Mouse (Mus musculus) liver, embryonic 14.5 days (tissue): ENCODE measurements at regions not wholly inside any gene's neighbourhood (a gene's known extent, or its start where the extent isn't known, plus 50 kb on each side); places are given as distances from the start of the nearest gene placed in this dataset.

Experiments used
- ATAC-seq: fragments of 200-750 bp; cut with Nextera tagmentation; 2 replicates; pipeline ENCODE4 v1.8.0; 2017; ENCODE audit warnings: moderate number of reproducible peaks, mild to moderate bottlenecking, moderate library complexity; ENCODE audit not compliant: insufficient read depth
- DNase-seq, 3 experiments: peaks; one replicate each; pipeline ENCODE4 v3.0.0-alpha.2; 2012 to 2013; ENCODE audit warnings: low read depth in 3 of 3, low spot score in 3 of 3
- H3K27ac ChIP-seq: fragments of 300-500 bp; sonication (generic); 2 replicates; pipeline ENCODE4 v1.5.1; 2014; ENCODE audit warnings: moderate library complexity, mild to moderate bottlenecking, control low read depth, inconsistent platforms
- H3K27me3 ChIP-seq: fragments of 300-500 bp; sonication (generic); 2 replicates; pipeline ENCODE4 v1.6.1; 2014; ENCODE audit warnings: mild to moderate bottlenecking, low read length, moderate library complexity; ENCODE audit not compliant: control insufficient read depth, insufficient read depth
- H3K36me3 ChIP-seq: fragments of 300-500 bp; sonication (generic); replicated peaks from 2 replicates; pipeline ENCODE4 v1.6.1; 2014; ENCODE audit warnings: low read depth; ENCODE audit not compliant: control insufficient read depth, insufficient read depth
- H3K4me1 ChIP-seq, 2 experiments: fragments of 200-500 bp in 1 of 2; fragments of 300-500 bp in 1 of 2; sonication (generic) in 1 of 2; replicated peaks; 2 replicates each; pipeline ENCODE4 v1.6.1; 2012 to 2014; ENCODE audit warnings: antibody characterized with exemption in 1 of 2, inconsistent platforms in 1 of 2, low read length in 1 of 2; ENCODE audit not compliant: control insufficient read depth in 2 of 2, insufficient read depth in 2 of 2
- H3K4me2 ChIP-seq: fragments of 300-500 bp; sonication (generic); 2 replicates; pipeline ENCODE4 v1.6.1; 2014; ENCODE audit warnings: low read depth, mild to moderate bottlenecking, control low read depth, moderate library complexity
- H3K4me3 ChIP-seq, 2 experiments: fragments of 200-500 bp in 1 of 2; fragments of 300-500 bp in 1 of 2; sonication (generic) in 1 of 2; 2 replicates each; pipeline ENCODE4 v1.5.1; 2012 to 2014; ENCODE audit warnings: low read depth in 2 of 2, low read length in 2 of 2, mild to moderate bottlenecking in 2 of 2, control low read depth in 1 of 2, inconsistent platforms in 1 of 2, moderate library complexity in 1 of 2; ENCODE audit not compliant: insufficient read depth in 1 of 2
- H3K9ac ChIP-seq: fragments of 300-500 bp; sonication (generic); replicated peaks from 2 replicates; pipeline ENCODE4 v1.6.1; 2014; ENCODE audit warnings: mild to moderate bottlenecking, control low read depth, moderate library complexity
- H3K9me3 ChIP-seq: fragments of 300-500 bp; sonication (generic); 2 replicates; pipeline ENCODE4 v1.6.1; 2016; ENCODE audit warnings: low read length, mixed read lengths; ENCODE audit not compliant: control insufficient read depth
- CTCF ChIP-seq: IDR thresholded peaks from 2 replicates; pipeline ENCODE4 v1.5.1; 2016; ENCODE audit warnings: antibody characterized with exemption, low read depth, control low read depth
- EP300 ChIP-seq: IDR thresholded peaks from 2 replicates; pipeline ENCODE4 v1.6.1; 2016; ENCODE audit warnings: antibody characterized with exemption, low read depth
- WGBS: fragments of 180-500 bp; shearing (Covaris S2); extraction: QIAGEN DNeasy Blood & Tissue Kit; methylation state at CpG from one replicate; pipeline ENCODE4 v1.1.7; 2014; ENCODE audit not compliant: insufficient replicate concordance; 5-methylcytosine and 5-hydroxymethylcytosine counted together

GRCm38 (mm10) chr11:6990711-6991110, 72.6 kb upstream of the Adcy1 start:
- H3K36me3 ChIP-seq = no peaks in the 10 kb centered on the region
- H3K4me1 ChIP-seq = no peaks in the 10 kb centered on the region
- DNase-seq = no peak
- H3K9ac ChIP-seq = no peak overlapping the region
- H3K9me3 ChIP-seq = no peaks in the 10 kb centered on the region
- H3K27me3 ChIP-seq = no peaks in the 10 kb centered on the region
- TF ChIP-seq EP300 = no peak
- no peak for TF ChIP-seq CTCF
- ATAC-seq = no peak
- 61% methylated on average over 3 of the region's 3 CpGs for WGBS
- H3K4me2 ChIP-seq = no peak overlapping the region
- no peak overlapping the region for H3K4me3 ChIP-seq
- no peak overlapping the region for H3K27ac ChIP-seq

DNA sequence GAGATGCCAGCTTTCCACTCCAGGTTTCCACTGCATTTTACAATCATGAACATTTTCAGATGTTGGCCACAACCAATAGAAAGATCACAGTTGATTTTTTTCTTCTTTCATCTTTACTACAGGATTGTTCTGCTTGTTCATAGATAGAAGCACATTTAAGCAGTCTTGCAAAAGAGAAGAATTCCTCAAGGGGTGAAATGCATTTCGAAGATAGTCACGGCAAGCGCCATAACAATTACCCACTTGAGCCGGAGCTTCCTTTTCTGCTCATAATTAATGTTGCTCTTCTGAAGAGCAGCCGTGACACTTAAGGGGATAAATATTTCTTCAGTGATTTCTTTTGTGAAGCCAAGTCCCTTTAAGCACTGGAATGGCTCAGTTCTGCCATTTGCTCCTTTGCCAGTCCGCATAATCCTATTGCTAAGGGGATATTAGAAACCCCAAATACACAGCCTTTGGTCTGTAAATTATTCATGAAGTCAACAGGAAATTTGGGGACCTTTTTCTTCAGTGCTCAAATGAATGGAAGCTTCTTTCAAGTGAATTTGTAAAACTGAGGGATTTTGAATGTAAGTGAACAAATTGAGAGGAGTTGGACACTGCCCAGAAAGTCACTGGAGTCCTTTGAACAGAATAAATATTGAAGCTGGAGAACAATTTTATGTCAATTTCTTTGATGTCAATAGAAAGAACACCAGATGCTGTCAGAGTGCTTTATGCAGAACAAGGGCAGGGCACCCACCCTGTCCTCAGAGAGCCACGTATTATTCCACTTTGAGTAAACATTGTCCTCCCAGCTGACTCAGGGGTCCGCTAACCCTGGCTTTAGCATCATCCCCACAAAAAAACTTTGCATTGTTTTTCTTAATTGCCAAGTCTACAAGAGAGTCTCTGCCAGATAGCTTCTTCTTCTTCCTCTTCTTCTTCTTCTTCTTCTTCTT, 74.1 kb upstream of the Adcy1 start:
- WGBS = 65% methylated on average over 8 of the region's 8 CpGs
- no peak overlapping the region for H3K9ac ChIP-seq
- TF ChIP-seq EP300 (no peak), CTCF (no peak)
- H3K4me1 ChIP-seq = no peaks in the 10 kb centered on the region
- no peaks in the 10 kb centered on the region for H3K27me3 ChIP-seq
- ATAC-seq (no peak), DNase-seq (no peak)
- H3K4me2 ChIP-seq = no peak overlapping the region
- no peak overlapping the region for H3K27ac ChIP-seq
- no peaks in the 10 kb centered on the region for H3K36me3 ChIP-seq
- H3K9me3 ChIP-seq = no peaks in the 10 kb centered on the region
- H3K4me3 ChIP-seq = no peak overlapping the region

- ATAC-seq (no peak), DNase-seq (no peak)
- no peak for TF ChIP-seq CTCF
- TF ChIP-seq EP300 = no peak
- Histone ChIP-seq H3K9me3 (no peaks in the 10 kb centered on the region), H3K27me3 (no peaks in the 10 kb centered on the region), H3K9ac (no peak overlapping the region), H3K27ac (no peak overlapping the region), H3K36me3 (no peaks in the 10 kb centered on the region), H3K4me3 (no peak overlapping the region), H3K4me1 (no peaks in the 10 kb centered on the region), H3K4me2 (no peak overlapping the region)
- 54% methylated on average over 2 of the region's 2 CpGs for WGBS
Observed at GRCm38 (mm10) chr11:6987995-6988394, 75.3 kb upstream of the Adcy1 start.

DNA sequence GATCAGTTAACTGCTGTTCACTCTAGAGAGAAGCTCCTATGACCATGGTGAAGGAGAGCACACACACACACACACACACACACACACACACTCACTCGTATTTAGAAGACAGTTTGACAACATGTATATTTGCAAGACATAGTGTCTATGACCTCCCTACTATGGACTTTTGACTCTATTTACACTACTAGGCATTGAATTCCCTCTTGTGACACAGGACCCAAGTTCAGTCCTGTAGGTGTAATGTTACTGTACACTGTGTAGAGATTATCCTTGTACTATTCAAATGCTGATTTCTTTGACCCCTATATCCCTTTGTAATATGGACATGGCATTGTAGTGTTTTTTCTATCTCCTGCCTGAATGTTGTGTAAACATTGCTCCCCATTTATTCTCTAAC, 76.2 kb upstream of the Adcy1 start:
- H3K9me3 ChIP-seq = no peaks in the 10 kb centered on the region
- no peaks in the 10 kb centered on the region for H3K4me1 ChIP-seq
- WGBS = 30% methylated on average over 1 of the region's 1 CpGs
- no peak overlapping the region for H3K9ac ChIP-seq
- ATAC-seq (0 out of 2 replicates have a peak, but pooled peaks have one; percentile 8), DNase-seq (no peak)
- H3K4me2 ChIP-seq = no peak overlapping the region
- no peaks in the 10 kb centered on the region for H3K36me3 ChIP-seq
- H3K27ac ChIP-seq = no peak overlapping the region
- TF ChIP-seq EP300 (no peak), CTCF (no peak)
- H3K4me3 ChIP-seq = no peak overlapping the region
- no peaks in the 10 kb centered on the region for H3K27me3 ChIP-seq

- 76% methylated on average over 7 of the region's 7 CpGs for WGBS
- no peak overlapping the region for H3K4me3 ChIP-seq
- DNase-seq = no peak
- H3K27me3 ChIP-seq = no peaks in the 10 kb centered on the region
- H3K4me1 ChIP-seq = no peaks in the 10 kb centered on the region
- H3K9me3 ChIP-seq = no peaks in the 10 kb centered on the region
- H3K4me2 ChIP-seq = no peak overlapping the region
- TF ChIP-seq EP300 (no peak), CTCF (no peak)
- no peak overlapping the region for H3K9ac ChIP-seq
- no peaks in the 10 kb centered on the region for H3K36me3 ChIP-seq
- H3K27ac ChIP-seq = no peak overlapping the region
- no peak for ATAC-seq
Observed at GRCm38 (mm10) chr11:6982076-6982475, 81.2 kb upstream of the Adcy1 start.
